Mouse (Mus musculus) WW6 (cell line): ENCODE data around the gene C2cd4b.
A peak's percentile ranks its signal among the peaks of the same experiment; 100 is the strongest.

Experiments used
- DNase-seq: peaks from one replicate; pipeline ENCODE4 v3.0.0-alpha.2; 2013; ENCODE audit warnings: low read depth, low spot score

The C2cd4b gene

DNA sequence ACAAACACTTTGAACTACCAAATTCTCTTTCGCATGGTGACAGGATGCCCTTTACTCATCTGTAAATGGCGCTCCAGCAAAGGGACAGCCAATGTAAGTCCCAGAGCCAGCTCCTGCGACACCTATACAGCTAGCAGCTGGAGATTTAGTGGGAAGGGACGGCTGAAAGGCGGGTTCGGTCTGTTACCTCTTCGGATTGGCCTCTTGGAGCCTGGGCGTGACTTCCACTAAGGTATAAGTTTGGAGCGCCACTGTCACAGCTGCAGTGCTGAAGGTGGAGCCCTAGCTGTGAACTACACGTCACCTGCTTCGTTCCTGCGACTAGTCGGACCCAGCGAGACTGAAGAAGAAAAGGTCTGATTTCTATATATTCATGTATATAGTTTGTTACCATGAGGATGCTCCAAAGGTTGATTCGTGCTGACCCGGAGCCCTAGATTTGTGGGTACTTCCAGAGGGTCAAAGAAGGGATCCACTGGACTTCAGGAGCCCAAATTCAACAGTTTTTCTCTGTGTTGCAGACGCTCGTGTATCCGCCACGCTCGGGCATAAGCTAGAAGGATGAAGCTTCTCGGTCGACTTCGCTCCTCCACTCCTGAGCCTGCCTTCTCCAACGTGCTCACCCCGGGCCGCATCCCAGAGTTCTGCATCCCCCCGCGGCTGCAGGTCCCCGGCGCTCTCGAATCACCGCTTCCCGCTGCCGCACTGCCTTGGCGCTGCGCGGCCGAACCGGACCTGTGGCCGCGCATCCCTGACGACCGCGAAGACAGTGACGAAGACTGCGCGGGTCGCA, at the start of gene C2cd4b:
C2cd4b (plus strand) TSS at position 275 of the 793 bp plus-strand sequence.
- DNase-seq: peak; percentile 68

DNA sequence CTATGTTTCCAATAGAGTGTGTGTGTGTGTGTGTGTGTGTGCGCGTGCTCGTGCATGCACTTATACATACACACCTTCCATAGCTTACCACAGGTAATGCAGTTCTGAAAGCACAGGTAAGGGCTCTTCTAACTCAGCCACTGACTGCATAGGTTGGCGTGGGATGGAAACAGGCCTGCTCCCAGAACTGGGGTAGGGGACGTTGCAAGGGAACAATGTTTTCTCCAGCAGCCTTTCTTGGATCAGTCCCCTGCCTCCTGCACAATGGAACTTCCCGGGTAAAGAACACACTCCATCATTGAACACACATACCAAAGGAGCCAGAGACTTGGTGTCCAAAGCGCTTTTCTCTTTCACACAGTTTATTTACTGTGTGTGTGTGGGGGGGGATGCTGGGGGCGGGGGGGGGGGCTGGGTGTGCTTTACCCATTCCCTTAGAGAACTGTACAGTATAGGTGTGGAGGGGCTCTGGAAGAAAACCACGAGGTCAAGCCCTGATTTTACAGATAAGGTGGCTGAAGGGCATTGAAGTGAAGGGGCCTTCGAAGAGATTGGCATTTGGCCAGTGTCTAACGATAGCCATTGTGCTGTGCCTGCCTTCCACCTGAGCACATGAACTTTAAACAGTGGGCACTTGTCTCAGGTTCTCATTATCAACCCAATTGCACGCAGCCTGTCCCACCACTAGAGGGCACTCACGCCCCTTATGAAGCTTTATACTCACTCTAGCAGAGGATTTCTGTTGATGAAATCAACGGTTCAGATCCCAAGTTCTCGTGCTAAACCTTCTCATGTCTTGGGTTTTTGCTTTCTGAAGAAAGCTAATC, 48.0 kb upstream of the C2cd4b start:
- peak; percentile 34 for DNase-seq

DNA sequence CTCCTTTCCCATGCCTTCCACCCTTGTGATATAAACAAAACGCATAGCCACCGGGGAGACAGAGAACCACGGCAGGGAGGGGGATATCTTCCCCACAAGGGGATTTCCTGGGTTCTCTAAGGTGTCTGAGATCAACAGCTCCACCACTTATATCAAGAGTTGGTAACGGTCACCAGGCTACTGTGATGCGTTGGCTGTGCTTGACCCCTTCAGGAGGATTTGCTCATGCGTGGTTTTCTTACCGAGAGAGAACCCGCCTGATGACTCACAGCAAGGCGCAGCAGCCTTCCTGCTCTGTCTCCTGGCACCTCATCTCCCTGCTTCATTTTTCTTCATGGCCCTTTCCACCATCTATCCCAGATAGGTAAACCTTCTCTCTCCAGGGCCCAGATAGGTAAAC, 47.1 kb upstream of the C2cd4b start:
- no peak for DNase-seq

GRCm38 (mm10) chr9:67717081-67717480, 42.2 kb upstream of the C2cd4b start:
- DNase-seq: no peak

DNA sequence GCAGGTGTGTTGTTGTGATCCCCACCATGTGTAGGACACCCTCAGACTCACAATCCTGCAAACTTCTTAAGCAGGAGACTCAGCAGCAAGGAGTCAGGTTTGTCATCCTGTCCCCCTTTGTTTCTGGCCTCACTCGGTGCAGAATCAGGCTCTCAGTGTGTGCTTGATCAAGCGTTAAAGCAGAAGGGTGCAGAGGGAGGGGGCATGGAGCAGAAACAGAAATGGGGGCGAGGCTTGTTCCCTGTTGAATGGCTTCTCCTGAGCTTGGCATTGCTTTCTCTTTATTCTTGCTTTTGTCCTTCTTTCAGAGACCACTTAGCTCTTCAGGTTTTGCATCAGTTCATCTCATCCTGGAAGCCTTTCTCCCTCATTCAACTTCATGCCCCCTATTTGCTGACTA, 40.6 kb upstream of the C2cd4b start:
- no peak for DNase-seq

DNA sequence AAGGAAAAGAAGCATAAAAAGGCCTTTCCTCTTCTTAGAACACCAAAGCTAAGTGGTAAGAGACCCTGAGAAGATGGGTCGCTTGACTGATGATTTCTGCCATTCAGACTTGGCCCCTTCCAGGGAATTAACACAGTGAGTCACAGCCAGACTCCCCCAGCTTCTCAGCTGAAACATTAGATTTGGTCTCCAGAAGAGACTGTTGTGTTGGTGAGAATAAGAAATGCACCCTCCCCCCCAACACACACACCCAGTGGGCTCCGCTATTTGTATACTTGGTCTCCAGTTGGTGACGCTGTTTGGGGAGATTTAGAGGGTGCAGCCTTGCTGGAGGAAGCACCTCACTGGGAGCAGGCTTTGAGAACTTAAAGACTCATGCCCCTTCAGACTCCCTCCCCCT, 39.1 kb upstream of the C2cd4b start:
- DNase-seq: no peak

GRCm38 (mm10) chr9:67722378-67722777, 36.9 kb upstream of the C2cd4b start:
- DNase-seq: no peak

- DNase-seq: no peak
These were observed 34.0 kb upstream of the C2cd4b start for GRCm38 (mm10) chr9:67725196-67725595.

GRCm38 (mm10) chr9:67733716-67734115, 25.5 kb upstream of the C2cd4b start:
- DNase-seq: no peak

DNA sequence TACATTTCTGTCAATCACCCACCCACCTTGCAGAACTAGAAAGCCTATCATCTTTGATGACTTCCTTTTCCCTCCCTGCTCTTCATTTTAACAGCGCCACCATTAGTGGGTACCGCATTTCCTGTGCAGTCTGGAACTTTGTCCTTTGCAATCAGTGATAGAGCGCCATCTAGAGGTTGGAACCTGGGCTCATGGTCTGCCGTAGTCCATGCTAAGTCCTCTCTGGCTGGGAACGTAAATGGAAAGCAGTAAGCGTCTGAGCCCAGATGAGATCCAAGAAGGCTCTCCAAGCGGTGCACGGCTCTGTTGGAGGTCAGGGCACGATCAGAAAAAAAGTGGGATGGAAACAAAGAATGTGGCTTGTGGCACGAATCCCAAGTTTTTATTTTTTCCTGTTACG, 23.8 kb upstream of the C2cd4b start:
- DNase-seq: peak; percentile 50

DNA sequence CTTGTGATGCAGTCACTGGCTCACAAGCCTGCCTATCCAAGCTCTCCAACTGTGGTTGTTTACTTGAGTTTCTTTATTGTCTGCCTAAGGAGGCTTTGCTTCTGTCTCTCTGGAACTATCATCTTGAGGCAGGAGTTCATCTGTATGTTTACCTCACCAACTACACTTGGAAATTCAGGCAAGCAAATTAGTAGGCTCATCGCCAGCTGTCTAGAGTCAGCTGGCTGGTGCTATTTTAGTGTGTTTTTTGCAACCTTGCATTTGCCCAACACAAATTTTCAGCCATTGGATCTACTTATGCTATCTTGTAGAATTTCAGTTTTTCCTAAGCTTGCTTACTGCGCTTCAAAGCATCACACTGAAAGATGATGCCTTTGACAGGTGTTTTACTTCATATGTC, 18.0 kb upstream of the C2cd4b start:
- DNase-seq: no peak

- no peak for DNase-seq
These were observed 5.6 kb upstream of the C2cd4b start for GRCm38 (mm10) chr9:67753411-67754182.

DNA sequence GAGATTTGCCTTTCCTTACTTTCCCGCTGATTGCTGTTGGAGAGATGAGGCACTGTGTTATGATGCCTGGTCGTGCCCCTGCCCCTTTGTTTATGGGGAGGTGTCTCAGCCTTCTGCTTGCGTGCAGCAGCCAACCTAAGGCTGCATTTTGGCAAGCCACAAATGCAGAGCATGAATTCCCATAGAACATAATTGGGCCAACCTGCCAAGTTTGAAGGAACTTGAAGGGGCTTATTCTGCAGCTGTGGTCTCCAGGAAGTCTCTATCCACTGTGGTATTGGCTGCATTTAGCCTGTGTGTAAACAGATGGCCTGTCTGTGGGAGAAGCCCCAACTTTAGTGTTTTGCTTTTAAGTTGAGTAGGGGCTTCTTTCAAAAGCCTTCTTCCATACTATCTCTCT, 4.5 kb upstream of the C2cd4b start:
- DNase-seq: no peak

- no peak for DNase-seq
These were observed 551 bp upstream of the C2cd4b start for GRCm38 (mm10) chr9:67758686-67759085.

GRCm38 (mm10) chr9:67759956-67760764, 923 bp downstream of the C2cd4b start:
- peak; percentile 39 for DNase-seq

DNA sequence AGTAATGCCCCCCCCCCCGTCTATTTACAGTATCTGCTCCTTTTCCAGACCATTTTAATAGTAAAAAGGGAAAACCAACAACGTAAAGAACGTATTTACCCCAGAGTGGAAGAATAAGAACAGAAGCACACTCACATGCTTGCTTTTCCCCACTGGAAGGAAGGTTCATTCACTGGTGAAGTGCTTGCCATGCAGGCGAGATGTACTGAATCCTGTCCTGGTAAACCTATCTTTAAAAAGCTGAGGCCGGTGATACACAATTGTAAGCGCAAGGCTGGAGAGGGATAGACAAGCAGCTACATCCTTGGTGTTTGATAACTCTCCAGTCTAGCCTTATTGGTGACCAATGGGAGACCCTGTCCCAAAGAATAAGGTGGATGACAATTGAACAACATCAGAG, 1.8 kb downstream of the C2cd4b start:
- no peak for DNase-seq

- DNase-seq: no peak
These were observed 4.1 kb downstream of the C2cd4b start for GRCm38 (mm10) chr9:67763326-67763725.

- DNase-seq: no peak
These were observed 7.2 kb downstream of the C2cd4b start for GRCm38 (mm10) chr9:67766405-67766804.

- DNase-seq: peak; percentile 52
These were observed 7.7 kb downstream of the C2cd4b start for GRCm38 (mm10) chr9:67766948-67767347.

- DNase-seq: no peak
These were observed 9.6 kb downstream of the C2cd4b start for GRCm38 (mm10) chr9:67768843-67769242.

- DNase-seq: no peak
These were observed 10.2 kb downstream of the C2cd4b start for GRCm38 (mm10) chr9:67769401-67769800.
